Mouse (Mus musculus) lung, postnatal 10 days (tissue): ENCODE measurements around the gene Tmem177.

Experiments
- DNase-seq: peaks from one replicate; pipeline ENCODE4 v3.0.0; 2021

The Tmem177 gene

DNA sequence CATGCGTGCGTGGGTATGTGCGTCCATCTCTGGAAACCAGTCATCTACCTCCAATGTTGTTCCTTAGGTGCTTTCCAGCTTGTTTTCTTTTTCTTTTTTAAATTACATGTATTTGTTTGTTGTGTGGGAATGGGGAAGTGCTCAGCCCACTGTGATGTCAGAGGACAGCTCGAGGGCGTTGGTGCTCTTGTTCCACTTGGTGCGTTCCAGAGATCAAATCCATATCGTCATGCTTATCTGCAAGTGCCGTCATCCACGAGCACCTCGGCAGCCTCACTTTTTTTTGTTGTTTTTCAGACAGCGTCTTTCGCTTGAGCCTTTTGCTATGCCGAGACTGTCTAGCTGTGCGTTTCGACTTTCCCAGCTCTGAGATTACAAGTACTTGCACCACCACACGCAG lies 23.7 kb downstream of the Tmem177 start:
- DNase-seq: no peak

DNA sequence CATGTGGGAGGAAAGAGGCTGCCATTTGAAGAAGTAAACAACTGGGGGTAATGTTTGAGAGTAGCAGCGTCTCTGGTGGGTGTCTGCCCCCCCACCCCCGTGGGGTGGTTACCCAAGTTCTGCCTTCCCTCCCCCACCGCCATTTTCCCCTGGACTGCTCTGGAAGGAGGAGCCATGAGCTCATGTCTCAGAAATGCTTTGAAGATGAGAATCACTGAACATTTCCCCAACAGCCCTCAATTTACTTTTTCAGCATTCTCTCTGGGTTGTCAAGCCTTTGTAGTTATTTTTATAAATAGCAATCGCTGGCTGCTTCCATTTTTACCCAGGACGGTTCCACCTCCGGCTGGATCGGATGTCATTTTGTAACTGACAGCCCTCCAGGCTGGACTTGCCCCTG lies 26.7 kb downstream of the Tmem177 start:
- DNase-seq: peak; percentile 82

DNA sequence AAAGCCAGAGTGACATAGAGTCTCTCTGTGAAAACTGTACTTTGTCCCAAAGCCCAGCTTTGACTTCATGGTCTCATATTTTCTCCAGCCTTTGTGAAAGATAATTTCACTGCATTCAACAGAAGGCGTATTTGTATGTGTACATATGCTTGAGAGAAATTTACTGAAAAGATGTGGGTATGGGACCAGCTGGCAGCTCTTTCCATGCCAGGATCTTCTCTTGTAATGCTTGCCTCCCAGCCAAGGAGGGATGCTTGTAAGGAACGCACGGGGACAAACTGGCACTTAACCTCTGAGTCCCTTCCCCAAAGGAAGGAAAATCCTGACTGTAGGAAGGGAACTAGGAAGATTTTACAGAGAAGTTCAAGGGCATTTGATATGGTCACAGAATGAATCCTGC lies 28.7 kb downstream of the Tmem177 start:
- DNase-seq: no peak

DNA sequence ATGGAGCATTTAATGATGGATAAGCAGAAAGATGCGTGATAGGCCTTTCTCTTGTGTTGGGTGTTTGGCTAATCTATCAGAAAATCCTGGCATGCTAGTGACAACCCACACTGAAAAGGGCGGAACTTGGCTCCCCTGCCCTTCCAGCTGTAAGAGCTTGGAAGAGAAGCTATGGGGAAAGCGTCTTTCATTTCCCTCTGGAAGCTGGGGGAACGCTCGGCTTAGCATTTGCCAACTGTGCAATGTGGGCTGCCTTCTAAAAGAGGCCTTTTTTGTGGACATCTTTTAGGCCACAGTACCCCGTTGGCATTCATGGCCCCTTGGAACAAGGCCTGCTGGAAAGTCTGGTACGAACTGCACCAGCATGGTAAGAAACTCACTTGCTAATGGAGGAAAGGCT lies 34.1 kb downstream of the Tmem177 start:
- peak; percentile 80 for DNase-seq

DNA sequence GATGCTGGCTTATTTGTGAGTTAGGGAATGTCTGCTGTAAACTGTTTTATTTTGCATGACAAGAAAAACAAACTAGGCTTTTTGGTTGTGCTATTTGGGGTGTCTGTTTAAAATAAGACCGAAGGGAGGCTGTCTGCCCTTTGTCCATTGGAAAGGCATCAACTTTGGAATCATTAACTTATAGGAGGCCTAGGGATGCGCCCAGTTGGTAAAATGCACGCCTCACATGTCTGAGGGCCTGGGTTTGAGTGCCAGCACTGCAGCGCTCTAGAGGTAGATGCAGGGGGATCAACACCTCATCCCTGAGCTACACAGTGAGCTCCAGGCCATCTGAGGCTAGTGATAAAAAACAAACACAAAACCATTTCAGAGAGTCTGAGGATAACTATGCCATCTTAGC lies 35.5 kb downstream of the Tmem177 start:
- DNase-seq: no peak

DNA sequence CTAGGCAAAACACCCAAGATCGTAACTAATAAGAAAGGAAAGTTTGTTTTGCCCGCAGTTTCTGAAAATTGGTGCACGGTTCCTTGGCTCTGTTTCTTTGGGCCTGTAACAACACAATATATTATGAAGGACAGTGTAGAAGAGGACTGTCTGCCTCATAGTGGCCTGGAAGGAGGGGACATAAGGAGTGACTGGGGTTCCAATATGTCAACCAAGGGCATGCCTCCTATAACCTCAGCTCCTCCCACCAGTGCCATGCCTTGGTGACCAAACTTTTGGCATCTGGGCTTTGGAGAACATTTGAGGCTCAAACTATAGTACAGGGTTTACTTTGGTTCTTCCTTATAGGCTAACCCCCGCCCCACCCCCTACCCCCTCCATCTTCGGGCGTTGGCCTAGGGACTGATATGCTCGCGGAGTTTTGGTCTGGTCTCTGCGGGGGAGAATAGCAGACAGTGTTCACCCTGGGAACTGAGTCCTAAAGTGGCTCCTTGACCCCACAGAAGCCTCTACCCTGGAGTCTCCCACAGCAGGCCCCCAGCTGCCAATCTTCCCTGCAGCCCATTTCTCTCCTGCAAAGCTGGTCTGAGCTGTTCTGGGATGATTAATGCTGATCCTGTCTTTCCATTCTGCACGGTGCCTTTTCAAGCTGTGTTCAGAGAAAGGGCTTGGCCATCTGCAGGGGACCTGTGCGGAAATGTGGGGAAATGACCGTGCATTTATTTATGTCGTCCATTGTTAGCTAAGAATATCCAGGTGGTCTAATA lies 44.4 kb downstream of the Tmem177 start:
- DNase-seq: no peak

DNA sequence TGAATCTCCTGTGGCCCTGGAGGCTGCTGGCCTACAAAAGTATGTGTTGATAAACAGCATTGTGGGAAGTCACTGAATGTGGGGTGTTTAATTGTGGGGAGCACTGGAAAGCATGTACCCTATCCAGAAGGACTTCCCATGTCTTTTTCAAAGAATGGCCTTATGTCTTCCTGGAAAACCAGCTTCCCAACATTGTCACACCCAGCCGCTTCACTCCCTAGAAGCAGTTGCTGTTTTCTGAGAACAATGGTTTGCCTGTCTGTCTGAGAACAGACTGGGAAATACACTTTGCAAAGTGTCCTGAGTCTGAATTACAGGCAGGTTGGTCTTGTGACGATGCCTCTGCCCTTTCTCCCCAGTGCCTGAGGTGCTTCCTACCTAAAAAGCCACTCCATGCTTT lies 45.7 kb downstream of the Tmem177 start:
- DNase-seq: no peak

DNA sequence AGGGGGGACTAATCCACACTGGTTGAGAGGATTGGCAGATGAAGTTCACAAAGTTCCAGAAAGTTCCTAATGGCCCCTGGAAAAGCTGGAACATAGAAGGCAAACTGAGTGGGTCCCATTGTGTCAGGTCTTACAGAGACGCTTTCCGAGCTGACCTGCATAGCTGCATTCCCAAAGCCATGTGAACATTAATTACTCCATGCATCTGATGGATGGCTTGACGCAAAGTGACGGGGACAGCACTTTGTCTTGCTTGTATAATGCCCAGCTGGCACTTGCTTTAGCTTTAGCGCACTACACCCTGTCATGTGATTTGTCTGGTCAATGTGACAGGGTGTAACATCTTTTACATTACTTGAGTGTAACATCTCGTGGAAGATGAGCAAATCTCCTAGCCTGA lies 47.7 kb downstream of the Tmem177 start:
- DNase-seq: no peak

DNA sequence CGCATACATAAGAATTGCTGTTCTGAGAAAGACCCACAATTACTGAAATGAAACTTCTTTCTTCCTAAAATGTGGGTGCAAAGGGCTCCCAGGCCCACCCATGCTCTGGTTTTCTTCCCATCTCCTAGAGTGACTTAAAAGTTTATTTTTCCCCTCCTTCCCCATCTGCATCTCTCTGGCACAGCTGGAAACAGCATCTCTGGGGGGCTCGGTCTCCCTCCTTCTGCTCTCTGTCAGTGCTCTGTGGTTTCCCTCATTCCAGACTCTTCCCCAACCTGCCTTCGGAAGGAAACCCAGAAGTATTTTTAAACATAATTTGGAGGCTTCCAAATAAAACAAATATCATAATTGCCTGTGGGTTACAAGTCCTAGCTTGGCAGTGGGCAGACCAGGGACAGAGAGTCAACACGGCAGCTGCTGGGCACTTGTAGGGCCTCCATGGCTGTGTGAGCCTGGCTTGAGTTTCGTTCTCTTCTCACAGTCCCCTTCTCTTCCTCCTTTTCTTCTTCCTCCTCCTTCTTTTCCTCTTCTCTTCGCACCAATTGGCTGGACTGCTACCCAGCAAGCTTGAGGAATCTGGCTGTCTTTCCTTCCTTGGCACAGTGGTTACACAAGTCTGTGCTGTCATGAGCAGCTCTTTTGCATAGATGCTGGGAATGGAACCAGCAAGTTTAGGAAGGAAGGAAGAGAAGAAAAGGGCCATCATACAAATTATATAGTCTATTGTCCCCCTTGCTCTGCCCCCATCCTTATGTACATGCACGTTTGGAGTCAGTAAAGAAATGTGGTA lies 49.3 kb downstream of the Tmem177 start:
- DNase-seq: peak; percentile 54

DNA sequence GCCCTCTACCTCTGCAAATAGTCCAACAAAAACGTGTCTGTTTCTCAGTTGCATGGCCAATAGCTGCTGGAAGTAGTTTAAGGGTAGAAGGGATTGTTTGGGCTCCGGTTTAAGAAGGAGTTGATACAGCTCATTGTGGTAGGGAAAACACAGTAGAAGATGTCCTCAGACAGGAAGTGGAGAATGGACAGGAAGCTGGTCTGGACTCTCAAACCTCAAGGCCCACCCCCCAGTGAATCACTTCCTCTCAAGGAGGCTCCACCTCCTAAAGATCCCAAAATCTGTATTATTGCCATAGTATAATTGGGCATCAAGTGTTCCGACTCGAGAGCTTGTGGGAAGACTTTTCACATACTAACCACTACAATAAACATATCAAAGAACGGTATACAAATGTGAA lies 53.4 kb downstream of the Tmem177 start:
- DNase-seq: no peak
